Mouse (Mus musculus) lung, postnatal 4 days (tissue): Measurements from ENCODE around the gene Celsr1.
A peak's percentile ranks its signal among the peaks of the same experiment; 100 is the strongest.

Source experiments
- DNase-seq, 2 experiments: peaks; one replicate each; pipeline ENCODE4 v3.0.0; 2021

The Celsr1 gene

GRCm38 (mm10) chr15:85949421-85950164, 84.0 kb downstream of the Celsr1 start:
- no peak for DNase-seq

GRCm38 (mm10) chr15:85947967-85948366, 85.6 kb downstream of the Celsr1 start:
- no peak for DNase-seq

GRCm38 (mm10) chr15:85947541-85947940, 86.0 kb downstream of the Celsr1 start:
- DNase-seq = no peak

- DNase-seq = peak; percentile 57 to 83
These were observed 97.9 kb downstream of the Celsr1 start for GRCm38 (mm10) chr15:85935627-85936049.

GRCm38 (mm10) chr15:85928161-85928560, 105.4 kb downstream of the Celsr1 start:
- no peak for DNase-seq

- DNase-seq = no peak
These were observed 111.7 kb downstream of the Celsr1 start for GRCm38 (mm10) chr15:85921855-85922254.

- DNase-seq = no peak
These were observed 113.7 kb downstream of the Celsr1 start for GRCm38 (mm10) chr15:85919892-85920248.

GRCm38 (mm10) chr15:85919191-85919891, 114.2 kb downstream of the Celsr1 start:
- no peak for DNase-seq

- DNase-seq = peak; percentile 60 to 82
These were observed 120.0 kb downstream of the Celsr1 start for GRCm38 (mm10) chr15:85913605-85914004.

GRCm38 (mm10) chr15:85909931-85910330, 123.6 kb downstream of the Celsr1 start:
- no peak for DNase-seq

- no peak for DNase-seq
These were observed 124.1 kb downstream of the Celsr1 start for GRCm38 (mm10) chr15:85909492-85909829.

GRCm38 (mm10) chr15:85908660-85909491, 124.7 kb downstream of the Celsr1 start:
- no peak for DNase-seq

GRCm38 (mm10) chr15:85903826-85904225, 129.8 kb downstream of the Celsr1 start:
- DNase-seq = peak in 1 of 2 experiments; percentile 23

GRCm38 (mm10) chr15:85902505-85902904, 131.1 kb downstream of the Celsr1 start:
- DNase-seq = no peak

GRCm38 (mm10) chr15:85900801-85901200, 132.8 kb downstream of the Celsr1 start:
- DNase-seq = no peak

- DNase-seq = no peak
These were observed 133.3 kb downstream of the Celsr1 start for GRCm38 (mm10) chr15:85900318-85900717.

- no peak for DNase-seq
These were observed 134.2 kb downstream of the Celsr1 start for GRCm38 (mm10) chr15:85899396-85899795.

- no peak for DNase-seq
These were observed 136.5 kb downstream of the Celsr1 start for GRCm38 (mm10) chr15:85897113-85897512.

GRCm38 (mm10) chr15:85896284-85896683, 137.3 kb downstream of the Celsr1 start:
- peak; percentile 68 to 78 for DNase-seq

GRCm38 (mm10) chr15:85893871-85894270, 139.7 kb downstream of the Celsr1 start:
- DNase-seq = no peak

GRCm38 (mm10) chr15:85892498-85893118, 141.0 kb downstream of the Celsr1 start:
- no peak for DNase-seq

GRCm38 (mm10) chr15:85891971-85892370, 141.6 kb downstream of the Celsr1 start:
- no peak for DNase-seq

GRCm38 (mm10) chr15:85889235-85889634, 144.3 kb downstream of the Celsr1 start:
- no peak for DNase-seq
